Mouse (Mus musculus) heart, postnatal 25 days (tissue): ENCODE results near the gene Trap1. TPM values are rescaled to one million over a fixed set of nuclear protein-coding genes. Genes with fewer than 3 reads are reported as not detected.
"Not testable (repeated sequence)": the region's sequence is repeated elsewhere in the genome, so short reads cannot be mapped to it uniquely, and the experiment has no call there.

ENCODE experiments used
- DNase-seq: peaks from one replicate; pipeline ENCODE4 v3.0.0; 2022; ENCODE audit warnings: low spot score
- intact Hi-C: fragments of 180-260 bp; cut with DNase I; formaldehyde crosslinking; loops from one replicate; pipeline ENCODE4 v1.15.1; 2025
- total RNA-seq, 2 experiments: library from RNA; stranded (reverse); gene quantifications; 2 replicates each; pipeline ENCODE4 v1.2.3; 2021

Trap1 gene
- total RNA-seq, 2 experiments from 2014 or later = 144 to 148 TPM

DNA sequence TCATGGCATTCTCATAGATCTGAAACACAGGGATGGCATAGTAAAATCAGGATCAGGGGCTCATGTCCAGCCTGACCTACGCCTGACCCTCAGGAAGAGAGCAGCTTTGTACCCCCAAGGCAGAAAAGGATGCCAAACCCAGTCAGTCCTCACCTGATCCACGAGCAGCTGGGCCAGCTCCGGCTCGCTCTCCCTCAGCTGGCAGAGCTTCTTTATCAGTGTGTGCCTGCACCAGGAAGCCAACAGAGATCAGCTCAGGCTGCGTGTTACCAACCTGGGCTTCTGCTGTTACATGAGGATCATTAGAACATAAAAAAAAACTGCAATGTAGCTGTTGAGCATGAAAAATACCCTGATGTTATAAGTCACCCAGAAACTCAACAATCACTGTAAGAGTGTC is 37.4 kb downstream of the Trap1 start:
- intact Hi-C loops = no loop called here
- no peak for DNase-seq

DNA sequence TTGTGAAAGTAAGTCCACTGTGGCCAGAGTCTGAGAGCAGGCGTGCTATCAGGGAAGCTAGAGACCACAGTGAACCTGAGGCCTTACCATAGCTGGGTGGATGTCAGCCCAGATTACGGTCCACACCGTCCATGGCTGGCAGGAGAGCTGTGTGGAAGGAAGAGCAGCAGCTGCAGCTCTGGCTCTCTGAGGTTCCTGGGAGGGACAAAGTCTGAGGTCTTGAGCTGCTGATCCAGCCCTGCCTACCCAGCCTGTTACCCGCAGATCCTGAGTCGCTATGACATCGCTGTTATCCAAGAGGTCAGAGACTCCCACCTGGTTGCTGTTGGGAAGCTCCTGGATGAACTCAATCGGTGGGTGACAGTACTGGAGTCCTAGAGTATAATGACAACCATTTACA is 39.9 kb downstream of the Trap1 start:
- intact Hi-C loops = no loop called here
- no peak for DNase-seq

DNA sequence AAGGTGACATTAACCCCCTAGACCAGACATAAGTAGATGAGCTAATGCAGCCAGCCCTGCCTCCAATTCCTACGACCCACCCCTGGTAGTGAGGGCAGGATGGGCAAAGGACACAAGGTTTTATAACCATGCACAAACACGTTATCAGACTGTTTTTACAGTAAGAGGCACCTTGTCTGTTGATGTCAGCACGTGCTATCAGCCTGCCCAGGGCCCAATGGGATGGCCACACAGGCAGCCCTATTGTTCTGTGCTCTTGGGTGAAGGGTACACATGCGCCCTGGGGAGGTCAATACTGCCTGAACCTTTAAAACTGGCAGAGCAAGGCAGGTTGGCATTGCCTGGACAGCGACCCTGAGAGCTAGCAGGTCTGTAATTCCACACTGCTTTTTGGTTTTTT is 40.8 kb downstream of the Trap1 start, which contains the start of gene Dnase1:
Dnase1 (plus strand) TSS at position 136 of the 400 bp plus-strand sequence.
- DNase-seq = no peak
- intact Hi-C loops = no loop called here

DNA sequence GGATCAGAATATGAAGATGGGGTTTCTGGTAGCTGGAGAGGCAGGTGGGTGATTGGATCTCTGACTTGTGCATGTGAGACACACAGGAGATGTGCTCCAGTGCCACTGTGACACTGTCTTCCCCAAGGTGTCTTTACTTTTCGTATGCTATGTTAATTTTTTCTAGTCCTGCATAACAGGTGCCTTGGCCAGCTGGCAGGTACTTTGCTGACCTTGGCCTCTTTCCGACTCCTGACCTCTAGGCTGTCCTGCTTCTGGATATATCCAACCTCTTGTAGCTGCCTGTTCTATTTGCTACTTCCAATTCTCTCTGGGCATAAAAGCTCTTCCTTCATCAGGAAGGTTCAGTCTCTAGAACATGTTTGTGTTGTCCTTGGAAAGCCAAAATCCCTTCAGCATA is 42.1 kb downstream of the Trap1 start:
- intact Hi-C loops = no loop called here
- no peak for DNase-seq

DNA sequence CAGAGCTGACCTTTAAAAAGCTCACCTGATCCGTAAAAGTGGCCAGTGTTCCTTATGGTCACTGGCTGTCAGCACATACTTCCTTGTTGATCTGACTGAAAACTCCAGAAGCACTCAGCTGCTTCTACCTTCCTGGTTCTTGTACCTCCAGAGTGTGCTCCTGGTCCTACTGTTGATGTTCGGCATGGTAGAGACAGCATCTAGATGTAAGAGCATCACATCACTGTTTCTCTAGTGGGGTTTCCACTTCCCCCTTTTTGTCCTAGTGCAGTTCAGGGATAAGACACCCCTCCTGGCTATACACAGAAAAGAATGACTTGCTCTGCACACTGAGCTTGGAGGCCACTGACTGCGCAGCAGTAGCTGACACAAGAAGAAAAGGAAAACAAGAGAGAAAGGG is 43.2 kb downstream of the Trap1 start:
- intact Hi-C loops = no loop called here
- DNase-seq = no peak

DNA sequence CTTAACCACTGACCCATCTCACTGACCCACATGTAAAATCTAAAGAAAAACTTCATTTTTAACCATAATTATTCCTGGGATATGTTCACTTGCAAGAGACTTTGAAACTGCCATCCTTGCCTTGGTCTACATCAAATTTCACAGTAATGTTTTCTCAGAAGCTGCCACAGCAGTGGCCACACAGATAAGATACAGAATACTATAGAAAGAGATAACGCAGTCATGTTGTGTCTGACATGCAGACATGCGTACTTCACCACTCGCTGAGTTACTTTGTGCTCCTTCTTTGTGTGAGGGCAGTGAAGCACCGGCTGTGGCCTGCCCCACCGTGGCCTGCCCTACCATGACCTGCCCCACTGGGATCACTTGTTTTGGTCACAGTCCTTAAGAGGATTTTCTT is 43.7 kb downstream of the Trap1 start:
- no peak for DNase-seq
- intact Hi-C loops = no loop called here

DNA sequence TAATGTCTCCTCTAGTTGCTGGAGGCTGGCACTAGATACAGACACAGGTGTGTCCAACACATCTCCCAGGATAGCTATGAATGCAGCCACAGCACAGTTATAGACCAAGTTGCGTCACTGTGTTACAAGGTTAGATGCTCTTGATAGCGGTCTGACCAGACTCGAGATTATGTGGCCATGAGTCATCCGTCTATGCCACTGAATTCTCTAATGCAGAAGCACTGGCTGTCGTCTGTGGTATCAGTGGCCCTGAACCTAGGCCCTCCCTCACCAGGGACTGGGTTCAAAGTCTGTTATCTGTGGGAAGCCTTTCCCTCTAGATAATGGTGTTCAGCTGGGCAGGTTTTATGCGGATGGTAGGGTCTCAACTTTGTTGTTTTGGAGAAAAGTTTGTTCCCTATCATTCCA is 45.3 kb downstream of the Trap1 start:
- intact Hi-C loops = no loop called here
- no peak for DNase-seq

DNA sequence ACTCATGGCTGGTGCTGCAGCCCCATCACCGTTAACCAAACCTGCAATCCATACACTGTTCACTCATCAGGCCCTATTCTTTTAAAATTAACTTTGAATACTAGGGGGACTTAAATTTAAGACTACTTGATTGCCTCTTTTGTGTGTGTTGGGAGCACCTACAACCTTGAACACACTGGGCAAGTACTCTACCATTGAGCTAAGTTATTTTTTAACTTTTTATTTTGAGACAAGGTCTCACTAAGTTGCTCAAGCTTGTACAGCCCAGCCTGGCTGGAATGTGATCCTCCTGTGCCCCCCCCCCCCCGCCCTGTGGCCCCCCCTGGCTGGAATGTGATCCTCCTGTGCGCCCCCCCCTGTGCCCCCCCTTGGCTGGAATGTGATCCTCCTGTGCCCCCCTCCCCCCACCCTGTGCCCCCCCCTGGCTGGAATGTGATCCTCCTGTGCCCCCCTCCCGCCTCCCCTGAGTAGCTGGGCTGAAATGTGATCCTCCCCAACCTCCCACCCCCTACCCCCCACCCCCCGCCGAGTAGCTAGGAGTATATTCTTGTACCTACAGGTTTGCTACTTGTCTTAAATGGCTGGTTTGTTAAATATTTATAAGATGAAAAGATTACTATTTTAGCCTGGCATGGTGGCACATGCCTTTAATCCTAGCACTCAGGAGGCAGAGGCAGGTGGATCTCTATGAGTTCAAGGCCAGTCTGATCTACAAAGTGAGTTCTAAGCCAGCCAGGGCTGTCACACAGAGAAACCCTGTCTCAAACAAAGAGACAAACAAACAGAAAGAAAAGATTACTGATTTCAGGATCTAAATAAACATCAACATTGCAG is 46.0 kb downstream of the Trap1 start:
- intact Hi-C loops = no loop called here
- no peak for DNase-seq

DNA sequence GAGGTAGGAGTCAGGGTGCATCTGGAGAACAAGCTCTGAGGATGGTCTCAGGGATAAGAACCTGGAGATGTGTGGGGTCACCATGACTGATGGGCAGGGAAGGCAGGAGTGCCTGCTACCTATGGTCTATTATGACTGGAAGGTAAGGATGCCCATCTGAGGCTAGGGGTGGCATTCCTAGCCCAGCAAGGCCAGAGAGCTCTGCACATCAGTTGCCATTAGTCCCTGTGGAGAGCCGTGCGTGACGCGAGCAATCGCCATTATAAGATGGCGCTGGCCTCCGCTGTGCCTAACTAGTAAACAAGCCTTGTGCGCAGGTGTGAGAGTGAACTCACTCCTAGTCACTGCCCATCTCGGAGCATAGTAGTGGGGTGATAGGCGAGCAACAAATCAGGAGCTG is 47.1 kb downstream of the Trap1 start:
- intact Hi-C loops = no loop called here
- DNase-seq = no peak

DNA sequence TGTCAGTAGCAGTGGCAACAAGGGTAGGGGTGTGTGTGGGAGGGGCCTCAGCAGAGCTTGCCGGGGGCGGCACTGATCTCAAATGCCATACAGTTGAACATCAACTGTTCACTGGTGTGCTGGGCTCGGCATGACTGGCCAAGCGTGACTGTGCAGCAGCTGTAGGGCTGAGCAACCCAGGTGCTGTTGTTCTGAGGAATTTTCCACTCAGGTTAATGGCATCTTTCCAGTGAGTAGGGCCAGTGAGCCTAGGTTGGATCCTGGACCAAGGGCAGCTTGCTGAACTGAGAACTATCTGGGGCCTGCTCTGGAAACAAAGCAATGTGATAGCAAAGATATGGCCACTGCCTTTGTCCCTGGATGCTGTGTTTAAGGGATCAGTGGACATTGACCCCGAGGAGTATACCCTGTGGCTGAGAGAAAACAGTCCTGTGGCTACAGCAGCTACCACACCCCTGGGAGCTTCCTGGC is 48.2 kb downstream of the Trap1 start:
- intact Hi-C loops = no loop called here
- no peak for DNase-seq

DNA sequence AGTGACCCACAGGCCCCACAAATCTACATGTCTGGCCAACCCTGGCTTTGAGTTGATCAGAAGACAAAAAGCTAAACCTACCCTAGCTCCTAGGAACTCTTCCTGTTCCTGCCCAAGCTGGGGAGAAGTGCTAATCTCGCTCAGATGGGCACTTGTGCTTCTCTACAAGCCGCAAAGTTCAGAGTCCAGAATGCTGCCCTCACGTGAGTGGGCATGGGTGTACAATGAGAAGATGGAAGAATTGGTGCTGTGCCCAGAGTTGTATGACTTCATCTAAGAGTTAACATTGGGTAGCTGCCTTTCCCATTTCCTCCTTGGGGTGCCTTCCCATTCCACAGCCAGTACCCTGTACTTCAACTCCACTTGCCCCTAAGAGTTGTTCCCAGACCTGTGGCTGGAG is 50.4 kb downstream of the Trap1 start:
- intact Hi-C loops = no loop called here
- DNase-seq = no peak

DNA sequence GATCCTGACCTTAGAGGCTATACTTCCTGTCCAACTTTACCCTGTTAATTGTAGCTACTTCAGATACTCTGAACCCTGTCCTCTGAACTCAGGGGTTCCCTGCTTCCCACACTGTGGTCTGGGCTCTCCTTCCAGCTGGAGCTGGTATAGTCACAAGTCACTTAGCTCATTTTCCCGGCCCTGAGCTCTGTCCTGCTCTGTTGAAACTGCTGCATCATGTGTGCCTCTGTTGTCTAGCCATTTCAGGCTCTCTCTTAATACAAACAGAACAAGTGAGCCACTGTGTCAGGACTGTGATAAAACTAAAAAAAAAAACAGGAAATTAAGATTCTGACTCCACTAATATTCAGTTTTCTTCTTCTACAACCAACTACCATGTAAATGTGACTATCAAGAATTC is 51.0 kb downstream of the Trap1 start:
- DNase-seq = no peak

DNA sequence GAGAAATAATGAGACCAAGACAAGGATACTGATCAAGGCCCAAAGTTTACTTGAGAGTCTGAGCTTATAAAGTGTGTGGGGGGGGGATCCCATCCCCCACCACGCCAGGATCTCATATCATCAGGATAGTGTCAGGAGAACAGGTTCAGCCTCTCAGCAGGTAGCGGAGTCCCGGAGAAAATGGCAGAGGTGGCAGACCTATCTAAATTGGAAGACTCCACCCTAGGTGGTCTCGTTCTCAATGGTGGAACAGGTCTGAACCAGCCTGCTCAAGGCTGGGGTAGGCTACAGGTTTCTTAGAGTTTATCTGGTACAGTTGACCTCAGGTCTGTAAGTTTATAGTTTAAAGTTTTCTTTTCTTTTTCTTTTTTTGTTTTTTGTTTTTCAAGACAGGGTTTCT is 54.9 kb downstream of the Trap1 start:
- DNase-seq = no peak
- intact Hi-C loops = no loop called here

More for the DNA sequence above, 51.0 kb downstream of the Trap1 start:
- intact Hi-C loops = no loop called here

DNA sequence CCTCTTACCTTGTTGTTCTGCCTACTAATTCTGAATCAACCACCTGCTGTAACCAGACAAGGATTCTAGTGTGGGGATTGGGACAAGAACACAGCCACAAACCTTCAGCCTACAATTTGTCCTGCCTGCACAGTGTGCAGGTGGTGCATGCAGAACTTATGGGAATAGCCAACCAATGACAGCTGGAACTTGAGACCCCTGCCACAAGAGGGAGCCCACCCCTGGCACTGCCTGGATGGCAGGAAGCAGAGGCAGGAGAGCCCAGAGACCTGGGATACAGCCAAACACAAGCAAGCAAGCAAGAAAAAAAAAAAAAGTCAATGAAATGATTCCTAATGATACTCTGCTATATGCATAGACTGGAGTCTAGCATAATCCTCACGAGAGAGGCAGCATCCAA is 56.4 kb downstream of the Trap1 start:
- DNase-seq = no peak

DNA sequence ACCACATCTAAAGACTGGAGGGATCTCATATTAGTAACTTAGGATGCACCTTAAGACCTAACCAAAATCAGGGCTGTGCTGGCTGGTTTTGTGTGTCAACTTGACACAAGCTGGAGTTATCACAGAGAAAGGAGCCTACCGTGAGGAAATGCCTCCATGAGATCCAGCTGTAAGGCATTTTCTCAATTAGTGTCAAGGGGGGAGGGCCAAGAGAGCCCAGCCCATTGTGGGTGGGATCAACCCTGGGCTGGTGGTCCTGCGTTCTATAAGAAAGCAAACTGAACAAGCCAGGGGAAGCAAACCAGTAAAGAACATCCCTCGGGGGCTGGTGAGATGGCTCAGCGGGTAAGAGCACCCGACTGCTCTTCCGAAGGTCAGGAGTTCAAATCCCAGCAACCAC is 60.2 kb downstream of the Trap1 start:
- intact Hi-C loops, DNase-seq: not testable (repeated sequence)

More for the DNA sequence above, 56.4 kb downstream of the Trap1 start:
- intact Hi-C loops = no loop called here

DNA sequence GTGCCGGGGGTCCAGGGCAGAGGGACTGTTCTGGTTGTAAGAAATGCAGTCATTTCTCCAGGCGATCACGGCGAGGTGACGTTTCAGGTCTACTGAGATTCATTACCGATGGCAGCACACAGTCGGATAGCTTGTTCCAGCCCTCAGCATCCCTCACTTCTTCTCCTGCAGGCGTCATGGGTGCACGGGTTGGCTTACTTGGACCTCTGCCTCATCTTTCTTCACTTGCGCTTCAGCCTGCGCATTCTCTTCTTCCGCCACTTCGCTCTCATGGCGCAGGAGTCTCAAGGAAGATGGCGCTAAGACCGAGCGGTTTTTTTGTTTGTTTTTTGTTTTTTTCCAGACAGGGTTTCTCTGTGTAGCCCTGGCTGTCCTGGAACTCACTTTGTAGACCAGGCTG is 60.8 kb downstream of the Trap1 start:
- intact Hi-C loops, DNase-seq: not testable (repeated sequence)

DNA sequence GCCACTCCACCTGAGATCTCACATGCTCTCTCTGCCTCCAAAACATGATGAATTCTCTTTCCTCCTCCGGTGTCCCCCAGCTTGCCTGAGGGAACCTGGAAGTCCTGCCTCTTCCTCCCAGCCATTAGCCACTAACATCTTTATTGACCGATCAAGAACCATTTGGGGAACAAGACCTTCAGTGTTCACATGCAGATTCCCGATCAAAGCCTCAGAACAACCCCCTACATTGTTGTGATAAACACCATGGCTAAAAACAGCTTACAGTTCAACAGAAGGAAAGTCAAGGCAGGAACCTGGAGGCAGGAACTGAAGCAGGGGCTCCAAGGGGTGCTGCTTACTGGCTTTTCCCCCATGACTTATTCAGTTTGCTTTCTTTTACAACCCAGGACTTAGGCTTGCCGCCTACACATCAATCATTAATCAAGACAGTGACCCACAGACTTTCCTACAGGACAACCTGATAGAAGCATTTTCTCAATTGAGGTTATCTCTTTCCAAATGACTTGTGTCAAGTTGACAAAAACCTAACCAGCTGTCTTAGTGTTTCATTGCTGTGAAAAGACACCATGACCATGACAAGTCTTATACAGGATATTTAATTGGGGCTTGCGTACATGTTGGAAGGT is 63.5 kb downstream of the Trap1 start:
- intact Hi-C loops = no loop called here
- no peak for DNase-seq

DNA sequence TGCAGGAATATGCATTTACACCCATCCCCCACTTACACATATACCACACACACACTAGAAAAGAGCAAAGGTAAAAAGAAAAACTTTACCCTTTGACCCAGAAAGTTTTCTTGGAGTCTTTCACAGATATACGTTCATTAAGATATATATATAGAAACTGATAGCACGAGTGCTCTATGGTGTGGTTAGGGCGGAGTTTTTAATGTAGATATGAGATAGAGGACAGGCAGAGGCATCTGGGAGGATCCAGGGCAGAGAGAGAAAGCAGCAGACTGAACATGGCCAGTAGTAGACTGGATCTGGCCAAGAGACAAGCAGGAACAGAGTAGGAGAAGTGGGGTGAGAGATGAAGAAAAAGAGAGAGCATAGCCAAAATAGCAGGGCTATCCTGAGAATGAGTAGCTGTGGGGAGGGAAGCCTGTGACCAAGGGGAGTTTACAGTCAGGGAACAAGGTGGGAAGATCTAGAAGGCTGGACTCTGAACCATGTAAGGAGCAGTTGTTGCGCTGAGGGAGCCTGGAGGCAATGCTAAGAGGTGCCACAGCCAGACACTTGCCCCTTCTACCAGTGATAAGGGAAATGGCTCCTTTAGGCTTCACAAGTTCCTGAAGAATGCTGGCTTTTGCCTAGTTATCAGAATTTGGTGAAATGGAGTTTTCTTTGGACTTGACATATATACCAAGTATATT is 64.6 kb downstream of the Trap1 start:
- no peak for DNase-seq
- intact Hi-C loops = no loop called here

DNA sequence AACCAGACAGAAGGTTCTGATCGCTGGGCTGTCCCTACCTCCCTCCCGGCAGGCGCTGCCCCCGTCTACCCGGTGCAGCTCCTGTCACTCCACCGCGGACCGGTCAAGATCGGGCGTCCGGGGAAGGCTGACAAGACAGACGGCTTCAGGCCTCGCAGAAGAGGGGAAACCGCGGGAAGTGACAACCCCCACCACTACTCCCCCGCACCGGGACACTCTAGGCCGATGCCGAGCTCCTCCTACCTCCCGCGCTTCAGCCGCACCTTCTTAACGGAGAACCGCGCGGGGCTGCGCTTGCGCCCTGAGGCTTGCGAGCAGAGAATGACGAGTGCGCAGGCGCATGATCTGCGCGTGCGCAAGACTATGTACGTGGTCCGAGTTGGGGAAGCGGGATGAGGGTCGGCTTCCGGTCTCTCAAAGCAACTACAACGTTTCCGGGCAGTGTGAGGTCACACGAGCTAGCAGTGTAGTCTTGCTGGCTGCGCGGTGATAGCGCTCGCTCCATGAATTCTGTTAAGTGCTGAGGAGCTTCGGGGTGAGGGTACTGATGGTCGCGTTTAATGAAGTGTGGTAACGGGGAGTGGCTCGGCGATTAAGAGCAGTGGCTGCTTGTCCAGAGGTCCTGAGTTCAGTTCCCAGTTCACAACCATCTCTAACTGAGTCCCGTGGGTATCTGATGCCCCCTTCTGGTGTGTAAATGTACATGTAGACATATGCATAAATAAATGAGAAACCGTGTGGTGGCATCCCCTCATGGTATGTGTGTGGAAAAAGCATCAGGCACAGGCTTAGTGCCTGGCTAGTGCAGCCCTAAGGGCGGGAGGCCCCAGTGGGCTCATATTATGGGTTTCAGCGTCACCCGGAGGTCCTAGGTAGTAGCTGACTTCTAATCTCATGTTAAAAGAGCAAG is 73.9 kb downstream of the Trap1 start, which contains the start of gene Slx4:
Slx4 (minus strand) TSS at position 282 of the 910 bp plus-strand sequence.
- intact Hi-C loops = loop anchor here (5.0 kb wide), 2 partner anchors 96 to 156 kb away; partner anchors contain the start of genes 1700037C18Rik, Cluap1 and Zfp174

More for the DNA sequence above, 73.9 kb downstream of the Trap1 start, which contains the start of gene Slx4:
- DNase-seq = peak; percentile 91
